Mouse (Mus musculus) heart, postnatal 25 days (tissue): ENCODE results near the gene Fth1. TPM values are rescaled to one million over a fixed set of nuclear protein-coding genes. Genes with fewer than 3 reads are reported as not detected.
"Not testable (repeated sequence)": the region's sequence is repeated elsewhere in the genome, so short reads cannot be mapped to it uniquely, and the experiment has no call there.

Source experiments
- DNase-seq: peaks from one replicate; pipeline ENCODE4 v3.0.0; 2022; ENCODE audit warnings: low spot score
- intact Hi-C: fragments of 180-260 bp; cut with DNase I; formaldehyde crosslinking; loops from one replicate; pipeline ENCODE4 v1.15.1; 2025
- total RNA-seq, 2 experiments: library from RNA; stranded (reverse); gene quantifications; 2 replicates each; pipeline ENCODE4 v1.2.3; 2021

Gene Fth1
- 1,000 to 10,000 TPM; 2,502 to 2,556 TPM for total RNA-seq

- intact Hi-C loops, result no loop called here
These were observed at the start of gene Fth1 for GRCm38 (mm10) chr19:9980258-9980657. Fth1 (plus strand) TSS chr19:9980598.

GRCm38 (mm10) chr19:9931167-9931607, 49.2 kb upstream of the Fth1 start:
- DNase-seq, intact Hi-C loops: not testable (repeated sequence)

More at GRCm38 (mm10) chr19:9980258-9980657, at the start of gene Fth1:
- DNase-seq, result no peak

- intact Hi-C loops, result no loop called here
- DNase-seq, result no peak
These were observed 46.5 kb upstream of the Fth1 start for GRCm38 (mm10) chr19:9933908-9934307.

- no peak for DNase-seq
- intact Hi-C loops, result no loop called here
These were observed 43.8 kb upstream of the Fth1 start for GRCm38 (mm10) chr19:9936579-9936978.

GRCm38 (mm10) chr19:9937428-9937827, 43.0 kb upstream of the Fth1 start:
- no peak for DNase-seq
- intact Hi-C loops, result no loop called here

GRCm38 (mm10) chr19:9938156-9938823, 42.1 kb upstream of the Fth1 start:
- DNase-seq, result no peak
- intact Hi-C loops, result no loop called here

GRCm38 (mm10) chr19:9938824-9939303, 41.5 kb upstream of the Fth1 start:
- DNase-seq, result no peak
- intact Hi-C loops, result no loop called here

- intact Hi-C loops, result no loop called here
These were observed 40.6 kb upstream of the Fth1 start for GRCm38 (mm10) chr19:9939841-9940240.

GRCm38 (mm10) chr19:9940903-9941302, 39.5 kb upstream of the Fth1 start:
- DNase-seq, result no peak
- intact Hi-C loops, result no loop called here

More at GRCm38 (mm10) chr19:9939841-9940240, 40.6 kb upstream of the Fth1 start:
- DNase-seq, result no peak

GRCm38 (mm10) chr19:9941809-9942208, 38.6 kb upstream of the Fth1 start:
- intact Hi-C loops, result no loop called here

GRCm38 (mm10) chr19:9942539-9943533, 37.6 kb upstream of the Fth1 start:
- intact Hi-C loops, result no loop called here
- no peak for DNase-seq

More at GRCm38 (mm10) chr19:9941809-9942208, 38.6 kb upstream of the Fth1 start:
- no peak for DNase-seq

GRCm38 (mm10) chr19:9945800-9946564, 34.4 kb upstream of the Fth1 start:
- intact Hi-C loops, result no loop called here
- DNase-seq, result peak; percentile 29

- intact Hi-C loops, result no loop called here
- peak; percentile 52 for DNase-seq
These were observed 33.4 kb upstream of the Fth1 start for GRCm38 (mm10) chr19:9946986-9947385.

GRCm38 (mm10) chr19:9952390-9952789, 28.0 kb upstream of the Fth1 start:
- no peak for DNase-seq
- intact Hi-C loops, result loop anchor here (5.0 kb wide), 1 partner anchor 35 kb away; no protein-coding TSS in a partner anchor

GRCm38 (mm10) chr19:9952912-9953311, 27.5 kb upstream of the Fth1 start:
- DNase-seq, result no peak
- intact Hi-C loops, result loop anchor here (5.0 kb wide), 1 partner anchor 34 kb away; no protein-coding TSS in a partner anchor

- intact Hi-C loops, result loop anchor here (5.0 kb wide), 1 partner anchor 33 kb away; no protein-coding TSS in a partner anchor
- peak; percentile 85 for DNase-seq
These were observed 26.2 kb upstream of the Fth1 start for GRCm38 (mm10) chr19:9954055-9954810.

- intact Hi-C loops, result loop anchor here (5.0 kb wide), 1 partner anchor 32 kb away; no protein-coding TSS in a partner anchor
- DNase-seq, result no peak
These were observed 25.6 kb upstream of the Fth1 start for GRCm38 (mm10) chr19:9954811-9955202.

- intact Hi-C loops, result no loop called here
- no peak for DNase-seq
These were observed 25.0 kb upstream of the Fth1 start for GRCm38 (mm10) chr19:9955438-9955837.
